ENCODE assay signal across 20 mouse cellular contexts in genomic region chr15:86763581-86764375, GRCm38 (mm10).
DNase-seq lines count a peak whose midpoint lies in the region; ATAC-seq and TF ChIP-seq lines count a peak whose summit lies in the region.
"Had no signal": no experiment of that assay in that cellular context is flagged by ENCODE, and none has a peak within 500 bp of the region (broad histone marks: within the 10 kb centered on the region; RNA-seq: fewer than 3 reads in every experiment).

No protein-coding gene starts in this region.

- H3K27me3 ChIP-seq in hindbrain, embryonic 14.5 days (ENCODE audit: control insufficient read depth, insufficient read depth, low read length), result no peaks in the 10 kb centered on the region
- no peaks in the 10 kb centered on the region for H3K27me3 ChIP-seq in hindbrain, embryonic 12.5 days
- H3K27me3 ChIP-seq in neural tube, embryonic 15.5 days (replicated peaks), result no peaks in the 10 kb centered on the region
- H3K27me3 ChIP-seq: limb, embryonic 12.5 days; liver, embryonic 13.5 days; lung, embryonic 15.5 days; neural tube, embryonic 13.5 days; Patski had no signal

- ATAC-seq in hindbrain, embryonic 14.5 days (ENCODE audit: low FRiP score), result no peak
- ATAC-seq in hindbrain, embryonic 12.5 days (ENCODE audit: low FRiP score), result no peak
- ATAC-seq in neural tube, embryonic 15.5 days (ENCODE audit: low FRiP score), result no peak
- ATAC-seq: activated CD4-positive, CD25-positive, alpha-beta regulatory T cell, adult 4 months; intestine, postnatal 0 days; Patski had no signal

- no peaks in the 10 kb centered on the region for H3K4me1 ChIP-seq in hindbrain, embryonic 14.5 days (replicated peaks; ENCODE audit: control insufficient read depth, insufficient read depth, low read length)
- no peaks in the 10 kb centered on the region for H3K4me1 ChIP-seq in hindbrain, embryonic 12.5 days
- H3K4me1 ChIP-seq in neural tube, embryonic 15.5 days, result no peaks in the 10 kb centered on the region
- H3K4me1 ChIP-seq: limb, embryonic 12.5 days; liver, embryonic 13.5 days; lung, embryonic 15.5 days; neural tube, embryonic 13.5 days had no signal

- H3K4me2 ChIP-seq in hindbrain, embryonic 14.5 days (replicated peaks), result no peak overlapping the region
- no peak overlapping the region for H3K4me2 ChIP-seq in hindbrain, embryonic 12.5 days (replicated peaks)
- H3K4me2 ChIP-seq in neural tube, embryonic 15.5 days, result no peak overlapping the region
- H3K4me2 ChIP-seq: heart, embryonic 11.5 days; limb, embryonic 12.5 days; liver, embryonic 13.5 days; lung, embryonic 15.5 days; neural tube, embryonic 13.5 days had no signal

- peaks cover 3% of the 10 kb centered on the region; the same call in 1 of the 2 replicates for H3K9me3 ChIP-seq in hindbrain, embryonic 14.5 days (ENCODE audit: control insufficient read depth, low read length)
- H3K9me3 ChIP-seq in hindbrain, embryonic 12.5 days (replicated peaks), result no peaks in the 10 kb centered on the region
- 0 out of 2 replicates have a peak, but pooled peaks cover 3% of the 10 kb centered on the region for H3K9me3 ChIP-seq in neural tube, embryonic 15.5 days (replicated peaks)
- H3K9me3 ChIP-seq: limb, embryonic 12.5 days; lung, embryonic 15.5 days; neural tube, embryonic 13.5 days had no signal

- no peaks in the 10 kb centered on the region for H3K36me3 ChIP-seq in hindbrain, embryonic 14.5 days (replicated peaks; ENCODE audit: control insufficient read depth, insufficient read depth)
- H3K36me3 ChIP-seq in hindbrain, embryonic 12.5 days, result no peaks in the 10 kb centered on the region
- no peaks in the 10 kb centered on the region for H3K36me3 ChIP-seq in neural tube, embryonic 15.5 days
- H3K36me3 ChIP-seq: limb, embryonic 12.5 days; liver, embryonic 13.5 days; lung, embryonic 15.5 days; neural tube, embryonic 13.5 days had no signal

- H3K4me3 ChIP-seq in hindbrain, embryonic 14.5 days (replicated peaks; ENCODE audit: low read length), result no peak overlapping the region
- no peak overlapping the region for H3K4me3 ChIP-seq in hindbrain, embryonic 12.5 days
- no peak overlapping the region for H3K4me3 ChIP-seq in neural tube, embryonic 15.5 days (replicated peaks)
- H3K4me3 ChIP-seq in gastrocnemius, adult 2 months, result no peak overlapping the region
- H3K4me3 ChIP-seq: limb, embryonic 12.5 days; liver, embryonic 13.5 days; lung, embryonic 15.5 days; neural tube, embryonic 13.5 days had no signal

- intact Hi-C loops in gastrocnemius, adult 2 months (cut with DNase I), result no loop called here

- WGBS in hindbrain, embryonic 14.5 days, result 82% methylated on average over 10 of the region's 10 CpGs
- WGBS in hindbrain, embryonic 12.5 days, result 85% methylated on average over 10 of the region's 10 CpGs
- 80% methylated on average over 10 of the region's 10 CpGs for WGBS in neural tube, embryonic 15.5 days

- no peak for TF ChIP-seq CTCF in gastrocnemius, adult 2 months (IDR thresholded peaks at IDR 0.05)

- H3K27ac ChIP-seq in hindbrain, embryonic 14.5 days, result no peak overlapping the region
- no peak overlapping the region for H3K27ac ChIP-seq in hindbrain, embryonic 12.5 days
- 0 out of 2 replicates have a peak overlapping the region, but pooled peaks have one; percentile 2 for H3K27ac ChIP-seq in neural tube, embryonic 15.5 days (replicated peaks)
- H3K27ac ChIP-seq in gastrocnemius, adult 2 months, result no peak overlapping the region
- H3K27ac ChIP-seq: limb, embryonic 12.5 days; liver, embryonic 13.5 days; lung, embryonic 15.5 days; neural tube, embryonic 13.5 days had no signal

- H3K9ac ChIP-seq in hindbrain, embryonic 14.5 days, result no peak overlapping the region
- no peak overlapping the region for H3K9ac ChIP-seq in hindbrain, embryonic 12.5 days
- H3K9ac ChIP-seq in neural tube, embryonic 15.5 days (replicated peaks), result no peak overlapping the region
- H3K9ac ChIP-seq: limb, embryonic 12.5 days; liver, embryonic 13.5 days; lung, embryonic 15.5 days; neural tube, embryonic 13.5 days had no signal

- DNase-seq in hindbrain, embryonic 14.5 days (ENCODE audit: low spot score), result peak; percentile 30
- DNase-seq in neural tube, embryonic 10.5 days (ENCODE audit: extremely low spot score, low spot score), result no peak
- peak; percentile 95 for DNase-seq in cerebellum, adult 9-11 months
- DNase-seq in gastrocnemius, adult 2 months, result no peak
- no peak for DNase-seq in adrenal gland, postnatal 10 days
- DNase-seq in MN1 (ENCODE audit: low spot score), result no peak
- DNase-seq: adrenal gland, postnatal 36 days; gastrocnemius, postnatal 36 days; liver, embryonic 13.5 days; right cerebral cortex, postnatal 4 days; thymus, postnatal 14 days had no signal

Comparison
In these comparisons a context has a peak if more than half of its experiments do, and no peak if none do; other contexts are left out.
1. DNase-seq: peak in hindbrain, embryonic 14.5 days (single experiment) and cerebellum, adult 9-11 months (single experiment); none in neural tube, embryonic 10.5 days (single experiment), gastrocnemius, adult 2 months (single experiment), adrenal gland, postnatal 10 days (single experiment) and MN1 (single experiment).